Mouse (Mus musculus) large intestine, adult 2 months (tissue): ENCODE results near the gene Tmem232. TPM values are rescaled to one million over a fixed set of nuclear protein-coding genes. Genes with fewer than 3 reads are reported as not detected.
"Not testable (repeated sequence)": the region's sequence is repeated elsewhere in the genome, so short reads cannot be mapped to it uniquely, and the experiment has no call there.

Experiments used
- DNase-seq: peaks from one replicate; pipeline ENCODE4 v3.0.0-alpha.2; 2012; ENCODE audit warnings: low read depth, low spot score
- WGBS: fragments of 180-500 bp; shearing (Covaris S2); methylation state at CpG from one replicate; pipeline ENCODE4 v1.1.7; 2018; 5-methylcytosine and 5-hydroxymethylcytosine counted together
- polyA plus RNA-seq: library from polyadenylated mRNA; depleted of rRNA; stranded (reverse); fragments of >200 nt; gene quantifications from 2 replicates; pipeline ENCODE4 v1.2.3, GENCODE M21; 2012; rRNA removed

The Tmem232 gene
- polyA plus RNA-seq, 1 experiment = not detected

- no peak for DNase-seq
- 68% methylated on average over 5 of the region's 5 CpGs for WGBS
These were observed 242.8 kb downstream of the Tmem232 start for GRCm38 (mm10) chr17:65297831-65298230.

- 50% methylated on average over 2 of the region's 2 CpGs for WGBS
These were observed 288.4 kb downstream of the Tmem232 start for GRCm38 (mm10) chr17:65252160-65252559.

GRCm38 (mm10) chr17:65250261-65250660, 290.3 kb downstream of the Tmem232 start:
- 93% methylated on average over 8 of the region's 8 CpGs for WGBS
- DNase-seq = no peak

More at GRCm38 (mm10) chr17:65252160-65252559, 288.4 kb downstream of the Tmem232 start:
- no peak for DNase-seq

- 88% methylated on average over 5 of the region's 5 CpGs for WGBS
- DNase-seq = no peak
These were observed 296.9 kb downstream of the Tmem232 start for GRCm38 (mm10) chr17:65243716-65244115.

GRCm38 (mm10) chr17:65225347-65225916, 315.1 kb downstream of the Tmem232 start:
- DNase-seq = no peak
- 76% methylated on average over 6 of the region's 6 CpGs for WGBS

GRCm38 (mm10) chr17:65221687-65222086, 318.9 kb downstream of the Tmem232 start:
- not testable (repeated sequence) for DNase-seq
- 75% methylated on average over 6 of the region's 6 CpGs for WGBS

Other genes with a start within 250 kb of the Tmem232 start
- gene Vapa, start 72.8 kb upstream of the Tmem232 start, polyA plus RNA-seq = 23.5 and 32.6 TPM in 2 replicates
- not detected in 2 replicates for gene Txndc2, start 101.4 kb upstream of the Tmem232 start, polyA plus RNA-seq
- gene Rab31, start 232.0 kb upstream of the Tmem232 start, polyA plus RNA-seq = 10.2 and 12.7 TPM in 2 replicates
- gene Ppp4r1, start 241.8 kb upstream of the Tmem232 start, polyA plus RNA-seq = 48.2 and 70.3 TPM in 2 replicates